Mouse (Mus musculus): ENCODE measurements around the gene Gm44579. TPM values are rescaled to one million over a fixed set of nuclear protein-coding genes. Genes with fewer than 3 reads are reported as not detected.

Gm44579 gene
- polyA plus RNA-seq, 1 experiment from 2014 or later = not detected

Other genes with a start within 250 kb of the Gm44579 start
- 431 and 545 TPM in 2 replicates for gene Col2a1, start 216.3 kb downstream of the Gm44579 start, polyA plus RNA-seq (2016; fragmentation: Nextera tagmentation; extraction: Ambion mirVana)
- gene Pfkm, start 128.4 kb downstream of the Gm44579 start, polyA plus RNA-seq (2016; fragmentation: Nextera tagmentation; extraction: Ambion mirVana) = 49.4 and 52.7 TPM in 2 replicates
- 46.3 and 46.9 TPM in 2 replicates for gene Senp1, start 127.2 kb downstream of the Gm44579 start, polyA plus RNA-seq (2016; fragmentation: Nextera tagmentation; extraction: Ambion mirVana)
- gene Asb8, start 55.4 kb downstream of the Gm44579 start, polyA plus RNA-seq (2016; fragmentation: Nextera tagmentation; extraction: Ambion mirVana) = 42.4 and 43.5 TPM in 2 replicates
- 0.32 and 0.41 TPM in 2 replicates for gene Ccdc184, start 53.8 kb downstream of the Gm44579 start, polyA plus RNA-seq (2016; fragmentation: Nextera tagmentation; extraction: Ambion mirVana)
- not detected in 2 replicates for gene Olfr288, start 25.4 kb downstream of the Gm44579 start, polyA plus RNA-seq (2016; fragmentation: Nextera tagmentation; extraction: Ambion mirVana)
- gene Olfr287, start 79 bp upstream of the Gm44579 start, polyA plus RNA-seq (2016; fragmentation: Nextera tagmentation; extraction: Ambion mirVana) = not detected in 2 replicates
- not detected in 2 replicates for gene Olfr286, start 13.5 kb upstream of the Gm44579 start, polyA plus RNA-seq (2016; fragmentation: Nextera tagmentation; extraction: Ambion mirVana)
- gene H1fnt, start 36.3 kb upstream of the Gm44579 start, polyA plus RNA-seq (2016; fragmentation: Nextera tagmentation; extraction: Ambion mirVana) = not detected in 2 replicates
- 0.29 and 0.52 TPM in 2 replicates for gene Zfp641, start 75.2 kb upstream of the Gm44579 start, polyA plus RNA-seq (2016; fragmentation: Nextera tagmentation; extraction: Ambion mirVana)
- gene Olfr285, start 96.4 kb upstream of the Gm44579 start, polyA plus RNA-seq (2016; fragmentation: Nextera tagmentation; extraction: Ambion mirVana) = not detected in 2 replicates
- not detected in 2 replicates for gene Olfr284, start 120.0 kb upstream of the Gm44579 start, polyA plus RNA-seq (2016; fragmentation: Nextera tagmentation; extraction: Ambion mirVana)
- gene Olfr283, start 160.0 kb upstream of the Gm44579 start, polyA plus RNA-seq (2016; fragmentation: Nextera tagmentation; extraction: Ambion mirVana) = not detected in 2 replicates
- gene Olfr282, start 210.2 kb upstream of the Gm44579 start, polyA plus RNA-seq (2016; fragmentation: Nextera tagmentation; extraction: Ambion mirVana) = not detected in 2 replicates
- gene Olfr281, start 231.6 kb upstream of the Gm44579 start, polyA plus RNA-seq (2016; fragmentation: Nextera tagmentation; extraction: Ambion mirVana) = not detected in 2 replicates
- not detected in 2 replicates for gene OR5BS1P, start 248.9 kb upstream of the Gm44579 start, polyA plus RNA-seq (2016; fragmentation: Nextera tagmentation; extraction: Ambion mirVana)

All from limb, embryonic 12.5 days (tissue).